Mouse (Mus musculus): ENCODE measurements around the gene Actr5. TPM values are rescaled to one million over a fixed set of nuclear protein-coding genes. Genes with fewer than 3 reads are reported as not detected.

Gene Actr5
- polyA plus RNA-seq, 1 experiment from 2014 or later = 5.1 TPM

DNA sequence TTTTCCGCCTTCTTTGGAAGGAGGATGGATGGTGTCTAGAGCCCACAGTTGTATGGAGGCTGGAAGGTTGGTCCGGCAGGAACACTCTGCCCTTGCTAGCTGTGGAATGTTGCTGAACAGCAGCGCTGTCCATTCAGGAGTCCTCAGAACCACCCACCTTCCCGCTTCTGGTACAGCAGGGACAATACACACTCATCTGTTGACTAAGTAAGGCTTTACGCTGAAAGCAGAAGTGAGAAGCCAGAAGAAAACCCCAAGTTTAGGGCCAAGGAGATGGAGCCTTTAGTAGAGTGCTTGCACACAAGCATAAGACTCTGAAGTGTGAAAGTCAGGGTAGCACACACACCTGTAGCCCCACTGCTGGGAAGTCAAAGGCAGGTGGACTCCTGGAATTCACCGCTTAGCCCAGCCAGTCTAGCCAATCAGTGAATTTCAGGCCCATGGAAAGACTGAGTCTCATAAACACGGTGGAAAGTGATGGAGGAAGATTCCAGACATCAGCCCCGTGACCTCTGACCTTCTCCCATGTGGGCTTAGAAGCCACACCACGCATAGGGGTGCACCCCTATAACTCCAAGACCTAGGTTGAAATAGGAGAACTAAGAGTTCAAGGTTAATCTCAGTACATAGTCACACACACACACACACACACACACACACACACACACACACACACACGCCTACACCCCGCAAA, 57.8 kb downstream of the Actr5 start:
- Histone ChIP-seq H3K9me3 (ENCODE audit: control insufficient read depth, low read length) (no peaks in the 10 kb centered on the region), H3K4me2 (replicated peaks; ENCODE audit: low read depth) (no peak overlapping the region), H3K36me3 (ENCODE audit: control insufficient read depth, insufficient read depth, low read length) (no peaks in the 10 kb centered on the region), H3K27ac (replicated peaks) (no peak overlapping the region), H3K4me1 (replicated peaks; ENCODE audit: control insufficient read depth, insufficient read depth) (no peaks in the 10 kb centered on the region), H3K9ac (ENCODE audit: low read length) (no peak overlapping the region), H3K4me3 (ENCODE audit: low read depth, low read length) (no peak overlapping the region), H3K27me3 (ENCODE audit: control insufficient read depth, insufficient read depth, low read length) (no peaks in the 10 kb centered on the region)
- ATAC-seq (ENCODE audit: low FRiP score, low TSS enrichment) (no peak), DNase-seq (ENCODE audit: low spot score) (no peak)
- TF ChIP-seq CTCF (IDR thresholded peaks at IDR 0.05; ENCODE audit: low read depth) (no peak), EP300 (optimal IDR thresholded peaks at IDR 0.05) (no peak)
- WGBS = 49% methylated on average over 11 of the region's 11 CpGs

DNA sequence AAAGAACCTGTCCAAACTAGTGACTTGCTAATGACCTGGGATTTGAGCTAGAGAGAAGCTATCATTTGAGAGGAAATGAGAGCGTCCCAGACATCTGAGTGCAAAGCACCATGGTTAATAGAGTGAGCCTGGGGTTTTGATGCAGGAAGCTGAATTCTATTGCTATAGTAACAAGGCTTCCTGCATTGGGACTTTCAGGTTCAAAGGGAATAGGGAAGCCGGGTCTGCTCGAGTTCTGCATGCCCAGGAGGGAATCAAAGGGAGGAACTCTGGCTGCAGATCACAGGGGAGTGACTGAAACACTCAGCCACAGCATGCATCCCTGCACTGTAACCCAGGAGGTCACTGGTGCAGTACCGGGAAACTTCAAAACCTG, 58.3 kb downstream of the Actr5 start:
- Histone ChIP-seq H3K27ac (replicated peaks) (no peak overlapping the region), H3K4me1 (replicated peaks; ENCODE audit: control insufficient read depth, insufficient read depth) (no peaks in the 10 kb centered on the region), H3K9ac (ENCODE audit: low read length) (no peak overlapping the region), H3K9me3 (ENCODE audit: control insufficient read depth, low read length) (no peaks in the 10 kb centered on the region), H3K36me3 (ENCODE audit: control insufficient read depth, insufficient read depth, low read length) (no peaks in the 10 kb centered on the region), H3K4me3 (ENCODE audit: low read depth, low read length) (no peak overlapping the region), H3K4me2 (replicated peaks; ENCODE audit: low read depth) (no peak overlapping the region), H3K27me3 (ENCODE audit: control insufficient read depth, insufficient read depth, low read length) (no peaks in the 10 kb centered on the region)
- 19% methylated on average over 4 of the region's 4 CpGs for WGBS
- TF ChIP-seq EP300 (optimal IDR thresholded peaks at IDR 0.05) (no peak), CTCF (IDR thresholded peaks at IDR 0.05; ENCODE audit: low read depth) (no peak)
- no peak for DNase-seq (ENCODE audit: low spot score)
- no peak for ATAC-seq (ENCODE audit: low FRiP score, low TSS enrichment)

GRCm38 (mm10) chr2:158684247-158684843, 59.7 kb downstream of the Actr5 start:
- 55% methylated on average over 9 of the region's 9 CpGs for WGBS
- Histone ChIP-seq H3K4me2 (replicated peaks; ENCODE audit: low read depth) (no peak overlapping the region), H3K4me1 (replicated peaks; ENCODE audit: control insufficient read depth, insufficient read depth) (no peaks in the 10 kb centered on the region), H3K27ac (replicated peaks) (no peak overlapping the region), H3K4me3 (ENCODE audit: low read depth, low read length) (no peak overlapping the region), H3K27me3 (ENCODE audit: control insufficient read depth, insufficient read depth, low read length) (no peaks in the 10 kb centered on the region), H3K9ac (ENCODE audit: low read length) (no peak overlapping the region), H3K9me3 (ENCODE audit: control insufficient read depth, low read length) (no peaks in the 10 kb centered on the region), H3K36me3 (ENCODE audit: control insufficient read depth, insufficient read depth, low read length) (no peaks in the 10 kb centered on the region)
- no peak for TF ChIP-seq EP300 (optimal IDR thresholded peaks at IDR 0.05)
- no peak for TF ChIP-seq CTCF (IDR thresholded peaks at IDR 0.05; ENCODE audit: low read depth)
- no peak for ATAC-seq (ENCODE audit: low FRiP score, low TSS enrichment)
- no peak for DNase-seq (ENCODE audit: low spot score)

- no peak overlapping the region for H3K27ac ChIP-seq (replicated peaks)
- DNase-seq (ENCODE audit: low spot score) = no peak
- no peaks in the 10 kb centered on the region for H3K27me3 ChIP-seq (ENCODE audit: control insufficient read depth, insufficient read depth, low read length)
- H3K4me3 ChIP-seq (ENCODE audit: low read depth, low read length) = no peak overlapping the region
- no peak for ATAC-seq (ENCODE audit: low FRiP score, low TSS enrichment)
- H3K9me3 ChIP-seq (ENCODE audit: control insufficient read depth, low read length) = no peaks in the 10 kb centered on the region
- WGBS = 75% methylated on average over 3 of the region's 3 CpGs
- H3K4me1 ChIP-seq (replicated peaks; ENCODE audit: control insufficient read depth, insufficient read depth) = no peaks in the 10 kb centered on the region
- no peak for TF ChIP-seq EP300 (optimal IDR thresholded peaks at IDR 0.05)
- no peak for TF ChIP-seq CTCF (IDR thresholded peaks at IDR 0.05; ENCODE audit: low read depth)
- no peaks in the 10 kb centered on the region for H3K36me3 ChIP-seq (ENCODE audit: control insufficient read depth, insufficient read depth, low read length)
- no peak overlapping the region for H3K9ac ChIP-seq (ENCODE audit: low read length)
- no peak overlapping the region for H3K4me2 ChIP-seq (replicated peaks; ENCODE audit: low read depth)
Observed at GRCm38 (mm10) chr2:158684910-158685309, 60.2 kb downstream of the Actr5 start.

- Histone ChIP-seq H3K27ac (replicated peaks) (no peak overlapping the region), H3K9ac (ENCODE audit: low read length) (no peak overlapping the region), H3K9me3 (ENCODE audit: control insufficient read depth, low read length) (no peaks in the 10 kb centered on the region), H3K4me1 (replicated peaks; ENCODE audit: control insufficient read depth, insufficient read depth) (no peaks in the 10 kb centered on the region), H3K4me2 (replicated peaks; ENCODE audit: low read depth) (no peak overlapping the region), H3K4me3 (ENCODE audit: low read depth, low read length) (no peak overlapping the region), H3K27me3 (ENCODE audit: control insufficient read depth, insufficient read depth, low read length) (no peaks in the 10 kb centered on the region), H3K36me3 (ENCODE audit: control insufficient read depth, insufficient read depth, low read length) (no peaks in the 10 kb centered on the region)
- WGBS = 25% methylated on average over 2 of the region's 2 CpGs
- ATAC-seq (ENCODE audit: low FRiP score, low TSS enrichment) = no peak
- TF ChIP-seq CTCF (IDR thresholded peaks at IDR 0.05; ENCODE audit: low read depth) (no peak), EP300 (optimal IDR thresholded peaks at IDR 0.05) (no peak)
- no peak for DNase-seq (ENCODE audit: low spot score)
Observed at GRCm38 (mm10) chr2:158686394-158686793, 61.7 kb downstream of the Actr5 start.

DNA sequence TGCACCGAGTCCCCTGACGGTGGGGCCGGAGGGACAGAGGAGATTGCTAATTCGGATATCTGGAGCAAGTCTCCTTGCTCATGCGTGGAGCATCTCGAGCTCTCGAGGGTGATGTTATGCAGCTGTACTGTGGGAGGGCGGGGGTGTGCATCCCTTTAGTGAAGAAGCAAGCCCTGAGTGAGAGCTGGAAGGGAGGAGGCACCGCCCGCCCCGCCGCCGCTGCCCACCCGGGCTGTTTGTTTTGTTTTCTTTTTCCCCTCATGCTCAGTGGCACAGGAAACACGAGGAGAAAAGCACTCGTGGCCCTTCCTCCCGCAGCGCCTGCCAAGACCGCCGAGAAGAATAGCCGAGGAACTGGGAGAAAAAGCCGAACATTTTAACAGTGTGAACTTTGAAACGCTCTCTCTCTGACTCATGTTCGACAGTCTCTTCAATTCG, 63.1 kb downstream of the Actr5 start:
- no peaks in the 10 kb centered on the region for H3K27me3 ChIP-seq (ENCODE audit: control insufficient read depth, insufficient read depth, low read length)
- peak overlapping the region; percentile 28 for H3K4me2 ChIP-seq (replicated peaks; ENCODE audit: low read depth)
- H3K4me1 ChIP-seq (replicated peaks; ENCODE audit: control insufficient read depth, insufficient read depth) = no peaks in the 10 kb centered on the region
- no peak for TF ChIP-seq EP300 (optimal IDR thresholded peaks at IDR 0.05)
- 0 out of 2 replicates have a peak, but pooled peaks have one; percentile 14 for TF ChIP-seq CTCF (IDR thresholded peaks at IDR 0.05; ENCODE audit: low read depth)
- no peak overlapping the region for H3K4me3 ChIP-seq (ENCODE audit: low read depth, low read length)
- ATAC-seq (ENCODE audit: low FRiP score, low TSS enrichment) (no peak), DNase-seq (ENCODE audit: low spot score) (peak; percentile 21)
- H3K27ac ChIP-seq (replicated peaks) = no peak overlapping the region
- WGBS = 36% methylated on average over 25 of the region's 25 CpGs
- no peaks in the 10 kb centered on the region for H3K9me3 ChIP-seq (ENCODE audit: control insufficient read depth, low read length)
- H3K9ac ChIP-seq (ENCODE audit: low read length) = 0 out of 2 replicates have a peak overlapping the region, but pooled peaks have one; percentile 2
- no peaks in the 10 kb centered on the region for H3K36me3 ChIP-seq (ENCODE audit: control insufficient read depth, insufficient read depth, low read length)

MicroRNAs encoded within 50 kb of the gene (microRNA counts, 519-probe panel; counts per million panel counts)
- microRNA mmu-miR-3474 = not detected

Small RNAs within 50 kb of the gene (microRNA-seq; reads per million reads assigned to microRNA genes)
- not detected for gene Mir3474

Other genes starting within 250 kb of the Actr5 start
- 3.3 and 3.7 TPM in 2 replicates for gene Snhg11, start 249.2 kb upstream of the Actr5 start, polyA plus RNA-seq (2015; fragmentation: Nextera tagmentation; extraction: Ambion mirVana)
- 11.4 and 14.1 TPM in 2 replicates for gene Ralgapb, start 215.0 kb upstream of the Actr5 start, polyA plus RNA-seq (2015; fragmentation: Nextera tagmentation; extraction: Ambion mirVana)
- 2.3 and 2.9 TPM in 2 replicates for gene Adig, start 122.3 kb upstream of the Actr5 start, polyA plus RNA-seq (2015; fragmentation: Nextera tagmentation; extraction: Ambion mirVana)
- 11.4 and 12.7 TPM in 2 replicates for gene Arhgap40, start 112.1 kb upstream of the Actr5 start, polyA plus RNA-seq (2015; fragmentation: Nextera tagmentation; extraction: Ambion mirVana)
- not detected in 2 replicates for gene Slc32a1, start 14.1 kb upstream of the Actr5 start, polyA plus RNA-seq (2015; fragmentation: Nextera tagmentation; extraction: Ambion mirVana)
- 2.0 and 2.1 TPM in 2 replicates for gene Ppp1r16b, start 40.5 kb downstream of the Actr5 start, polyA plus RNA-seq (2015; fragmentation: Nextera tagmentation; extraction: Ambion mirVana)
- 61.1 and 61.3 TPM in 2 replicates for gene Fam83d, start 143.2 kb downstream of the Actr5 start, polyA plus RNA-seq (2015; fragmentation: Nextera tagmentation; extraction: Ambion mirVana)
- 5.6 and 6.5 TPM in 2 replicates for gene Dhx35, start 169.9 kb downstream of the Actr5 start, polyA plus RNA-seq (2015; fragmentation: Nextera tagmentation; extraction: Ambion mirVana)

Data from stomach, postnatal 0 days (tissue).